Mouse (Mus musculus): ENCODE measurements around the gene Fat3.

Gene Fat3

DNA sequence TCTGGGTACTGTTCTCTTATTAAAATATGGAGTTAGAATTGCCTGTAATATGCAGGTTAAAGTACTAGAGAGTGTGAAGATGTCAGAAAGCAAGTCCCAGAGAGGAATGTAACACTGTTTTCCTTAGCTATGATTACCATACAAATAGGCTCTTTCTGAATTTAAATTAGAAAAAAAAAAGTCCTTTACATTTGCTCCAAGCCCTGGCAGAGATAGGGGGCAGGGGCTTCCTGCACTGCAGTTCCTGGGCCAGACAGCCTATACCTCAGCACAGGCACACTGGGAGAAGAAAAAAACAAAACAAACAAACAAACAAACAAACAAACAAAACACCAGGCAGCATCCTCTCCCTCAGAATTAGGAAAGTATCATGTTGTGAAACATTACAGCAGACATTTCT, 274.5 kb downstream of the Fat3 start:
- no peak for DNase-seq

DNA sequence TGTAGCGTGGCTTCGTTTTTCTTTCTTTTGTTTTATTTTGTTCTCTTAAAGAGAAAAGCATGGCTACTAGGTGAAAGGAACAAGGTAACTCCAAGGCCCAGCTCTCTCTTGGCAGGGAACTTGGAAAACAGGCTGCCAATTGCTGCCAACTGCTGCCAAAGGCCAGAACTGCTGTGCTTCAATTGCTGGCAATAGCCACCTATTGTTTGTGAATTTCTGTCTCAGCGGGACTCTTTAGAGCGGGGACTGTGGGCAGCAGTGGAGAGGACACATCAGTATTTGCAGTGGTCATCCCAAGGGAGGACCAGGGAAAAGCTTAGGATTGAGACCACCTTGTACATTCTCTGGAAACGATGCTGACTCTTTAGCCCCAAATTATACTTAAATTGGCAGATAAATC, 279.2 kb downstream of the Fat3 start:
- no peak for DNase-seq

DNA sequence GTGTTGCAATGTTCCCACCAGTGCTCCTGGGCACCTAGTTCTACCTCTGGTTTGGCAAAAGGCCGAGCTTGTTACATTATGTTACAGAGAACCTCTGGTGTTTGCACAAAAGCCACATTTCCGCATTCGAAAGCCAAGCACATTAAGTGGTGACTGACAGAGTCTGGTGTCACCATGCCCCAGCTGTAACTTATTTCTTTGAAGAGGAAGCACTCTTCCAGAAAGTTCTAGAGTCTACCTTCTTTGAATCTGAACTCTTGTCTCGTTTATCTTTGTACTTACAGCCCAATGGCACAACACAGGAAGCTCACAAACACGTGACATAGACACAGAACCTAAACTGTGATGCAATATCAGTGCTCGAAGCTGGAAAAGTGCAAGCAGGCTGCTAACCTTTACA, 284.9 kb downstream of the Fat3 start:
- DNase-seq, result peak in 1 of 2 experiments; percentile 4

DNA sequence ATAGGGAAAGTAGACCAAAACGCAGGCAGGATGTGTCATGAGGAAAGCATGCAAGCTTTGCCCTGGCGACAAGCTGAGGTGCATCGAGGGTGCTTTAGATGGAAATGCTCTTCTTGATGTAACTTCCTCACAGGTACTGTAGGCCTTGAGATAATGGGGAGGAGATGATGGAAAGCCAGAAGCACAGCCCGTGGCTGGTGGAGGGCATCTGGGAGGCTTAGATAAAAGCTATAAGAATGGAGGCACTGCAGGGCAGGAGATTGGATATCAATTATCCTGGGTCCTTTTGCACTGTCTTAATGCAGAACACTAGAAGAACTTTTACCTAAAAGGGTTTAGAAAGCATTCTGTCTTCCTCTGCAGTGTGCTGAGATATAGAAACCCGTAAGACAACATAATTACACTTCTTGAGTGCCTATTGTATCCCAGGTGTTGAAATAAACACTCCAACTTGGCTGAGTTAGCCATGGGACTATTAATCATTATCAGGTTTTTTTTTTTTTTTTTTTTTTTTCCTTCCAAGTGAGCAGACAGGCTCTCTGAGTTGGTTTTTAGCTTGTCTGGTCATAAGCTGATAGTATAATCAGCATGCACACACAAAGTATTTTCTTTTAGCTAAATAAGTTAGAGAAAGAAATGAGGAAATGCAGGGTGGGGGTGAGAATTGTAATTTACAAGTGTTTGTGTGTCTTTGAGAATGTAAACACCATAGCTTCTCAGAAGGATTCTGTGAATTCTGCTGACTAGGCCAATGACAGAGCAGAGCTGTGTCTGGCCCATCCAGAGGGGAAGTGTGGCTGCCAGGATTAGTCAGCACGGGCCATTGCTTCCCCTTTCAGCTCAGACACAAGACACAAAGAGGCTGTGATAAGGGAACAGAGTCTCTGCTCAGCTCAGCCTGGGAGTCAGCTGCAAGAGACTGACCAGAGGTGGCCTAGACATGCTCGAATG, 286.1 kb downstream of the Fat3 start:
- peak in 1 of 2 experiments; percentile 3 for DNase-seq

DNA sequence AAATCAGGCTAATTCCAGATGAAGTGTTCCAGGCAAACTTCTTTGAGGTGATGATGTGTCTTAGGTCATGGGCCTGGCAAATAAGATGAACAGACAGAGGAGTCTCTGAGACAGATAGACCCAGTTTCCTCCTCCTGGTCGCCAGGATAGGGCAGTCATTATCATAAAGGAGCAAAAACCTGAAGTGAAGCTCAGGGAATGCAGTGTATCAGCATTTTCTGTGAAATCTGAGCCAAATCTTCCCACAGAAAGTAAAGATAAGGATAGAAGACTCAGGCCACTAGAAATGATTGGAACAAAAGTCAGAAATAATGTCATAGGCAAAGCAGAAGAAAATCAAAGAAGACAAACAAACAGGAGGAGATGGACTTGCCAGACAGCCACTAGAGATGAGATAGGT, 287.8 kb downstream of the Fat3 start:
- DNase-seq, result no peak

DNA sequence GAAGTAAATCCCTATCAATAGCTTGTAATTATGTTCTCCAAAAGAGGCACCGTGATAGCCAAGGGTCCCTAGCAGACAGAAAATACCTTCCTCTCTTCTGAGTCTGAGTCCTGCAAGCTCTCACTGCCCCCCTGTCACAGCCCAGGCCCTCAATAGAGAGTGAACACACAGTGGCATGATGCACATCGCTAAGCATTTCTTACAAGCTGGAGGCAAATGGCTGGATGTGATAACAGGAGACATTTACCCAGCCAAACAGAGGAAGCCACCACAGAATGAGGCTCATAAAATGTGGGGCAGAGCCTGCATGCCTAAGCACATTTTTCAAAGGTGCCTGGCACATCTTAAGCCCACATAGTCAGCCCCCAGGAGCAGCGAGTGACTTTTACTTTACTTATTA, 288.5 kb downstream of the Fat3 start:
- no peak for DNase-seq

DNA sequence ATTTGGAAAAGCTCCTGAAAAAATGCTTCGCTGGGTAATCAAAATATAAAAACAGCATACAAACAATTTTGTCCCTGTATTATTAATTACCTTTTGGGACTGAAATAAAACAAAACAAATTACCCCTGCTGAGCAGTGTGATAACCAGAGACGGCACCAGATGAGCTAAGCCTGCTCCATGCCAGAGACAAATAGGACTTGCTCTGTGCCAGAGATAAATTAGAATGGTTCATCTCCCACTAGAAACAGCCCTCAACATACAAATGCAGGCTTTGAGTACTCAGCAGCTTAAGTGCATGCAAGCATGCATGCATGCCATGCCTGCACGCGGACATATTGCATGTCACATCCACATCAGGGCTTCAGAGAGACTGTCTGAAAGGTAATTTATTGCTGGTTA, 288.9 kb downstream of the Fat3 start:
- no peak for DNase-seq

DNA sequence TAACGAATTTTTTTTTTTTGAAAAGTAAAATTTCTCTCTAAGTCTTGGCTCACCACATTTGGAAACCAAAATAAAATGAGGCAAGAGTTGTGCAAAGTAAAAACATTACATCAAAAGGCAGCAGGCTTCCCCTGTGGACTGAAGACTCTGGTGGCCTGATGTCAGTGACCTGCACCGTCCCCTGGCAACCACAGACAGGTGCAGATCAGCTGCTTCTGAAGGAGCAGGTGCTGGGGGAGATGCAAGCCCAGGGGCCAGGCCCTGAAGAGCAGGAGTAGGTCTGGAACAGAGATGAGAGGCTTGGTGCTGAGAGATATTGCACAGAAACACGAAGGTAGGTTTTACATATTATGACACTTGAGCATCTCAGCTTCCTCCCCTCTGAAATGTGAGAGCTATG, 289.6 kb downstream of the Fat3 start:
- no peak for DNase-seq

DNA sequence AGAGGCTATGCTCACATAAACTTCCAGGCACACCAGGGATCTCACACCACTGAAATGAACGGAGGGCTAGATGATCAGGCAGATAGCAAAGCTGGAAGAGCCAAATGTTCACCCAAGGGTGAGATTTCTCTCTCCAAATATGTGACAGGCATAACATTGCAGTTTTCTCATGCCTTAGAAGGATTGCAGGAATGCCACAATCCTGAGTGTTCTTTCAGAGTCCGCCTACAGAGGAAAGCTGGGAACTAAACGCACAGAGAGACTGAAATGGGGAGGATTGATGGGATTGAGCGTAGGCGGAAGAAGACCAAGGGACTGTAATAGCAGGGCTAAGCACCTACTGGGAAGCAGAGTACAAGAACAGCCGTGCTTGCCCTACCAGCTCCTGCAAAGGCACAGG, 298.8 kb downstream of the Fat3 start:
- DNase-seq, result no peak

DNA sequence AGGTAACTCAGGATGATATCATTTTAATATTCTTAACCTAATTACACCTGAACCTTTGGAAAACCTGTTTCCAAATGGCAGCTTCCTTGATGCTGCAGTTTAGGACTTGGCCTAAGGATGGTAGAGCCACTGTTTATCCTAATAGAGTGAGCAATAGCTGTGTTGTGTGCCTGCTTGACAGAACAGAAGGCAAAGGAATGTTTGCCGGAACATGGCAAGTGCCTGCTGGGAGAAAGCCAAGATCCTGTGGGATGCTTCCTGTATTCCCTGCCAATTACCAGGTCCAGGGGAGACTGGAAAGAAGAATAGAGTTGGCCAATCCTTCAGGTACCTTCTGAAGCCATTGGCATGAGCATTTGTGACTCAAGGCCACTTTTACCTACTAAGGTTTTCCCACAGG, 300.1 kb downstream of the Fat3 start:
- no peak for DNase-seq

DNA sequence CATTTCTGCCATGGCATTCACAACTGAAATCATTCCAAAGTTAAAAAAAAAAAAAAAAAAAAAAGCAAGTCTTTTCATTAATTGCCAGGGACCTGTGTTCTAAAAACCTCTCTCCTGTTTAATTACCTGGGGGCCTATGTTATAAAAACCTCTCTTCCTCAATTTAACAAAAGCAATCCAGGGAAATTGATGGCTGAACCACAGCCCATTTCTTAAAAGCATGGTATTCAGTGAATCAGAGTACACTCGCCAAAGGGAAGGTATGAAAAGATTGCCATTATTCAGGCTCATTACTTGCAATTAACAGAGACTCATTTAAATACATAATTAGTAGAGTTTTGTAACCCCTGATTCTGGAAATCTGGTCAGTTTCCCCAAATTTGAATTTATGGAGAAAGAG, 314.6 kb downstream of the Fat3 start:
- DNase-seq, result no peak

DNA sequence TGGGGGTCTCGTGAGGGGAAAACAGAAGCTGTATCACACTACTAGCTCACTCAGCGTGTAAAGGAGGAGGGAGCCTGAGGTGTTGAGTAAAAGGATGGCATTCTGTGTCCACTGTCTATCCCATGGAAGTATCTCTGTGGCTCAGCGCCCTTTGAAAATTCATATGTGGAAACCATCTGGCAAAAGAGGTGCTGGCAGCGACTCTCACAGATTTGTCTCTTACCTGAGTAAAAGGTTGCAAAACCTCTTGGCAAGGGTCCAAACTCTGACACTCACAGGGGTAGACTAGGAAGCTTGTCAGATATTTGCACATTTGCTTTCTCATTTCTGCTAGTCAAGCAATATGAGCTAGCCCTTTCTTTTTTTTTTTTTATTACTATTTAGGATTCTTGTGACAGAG, 331.8 kb downstream of the Fat3 start:
- DNase-seq, result no peak

DNA sequence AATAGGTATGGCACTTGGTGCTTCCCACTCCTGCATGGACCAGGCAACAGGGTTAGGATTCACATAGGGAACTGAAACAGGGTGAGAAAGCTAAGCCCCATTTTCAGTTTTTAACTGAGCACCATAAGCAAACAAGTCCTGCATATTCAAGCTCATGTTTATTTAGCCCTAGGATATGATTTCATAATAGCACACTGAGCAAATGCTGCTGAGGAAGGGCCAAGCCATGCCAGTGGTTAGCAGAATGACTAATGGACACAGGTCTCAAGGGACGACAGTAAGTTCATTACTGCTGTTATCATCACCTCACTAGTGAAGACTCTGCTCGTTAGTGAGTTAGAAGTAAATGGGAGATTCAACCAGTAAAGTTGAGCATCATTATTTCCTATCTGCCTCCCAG, 333.0 kb downstream of the Fat3 start:
- no peak for DNase-seq

DNA sequence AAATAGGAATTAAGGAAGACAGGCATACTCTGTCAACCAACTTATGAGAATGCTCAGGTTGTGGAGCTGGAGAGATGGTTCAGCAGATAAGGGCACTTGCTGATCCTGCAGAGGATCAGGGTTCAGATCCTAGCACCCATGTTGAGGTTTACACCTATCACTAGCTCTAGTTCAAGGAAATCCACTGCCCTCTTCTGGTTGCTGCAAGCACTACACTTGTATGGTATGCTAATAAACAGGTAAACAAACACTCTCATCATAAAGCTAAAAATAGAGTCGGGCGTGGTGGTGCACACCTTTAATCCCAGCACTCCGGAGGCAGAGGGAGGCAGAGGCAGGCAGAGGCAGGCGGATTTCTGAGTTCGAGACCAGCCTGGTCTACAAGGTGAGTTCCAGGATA, 341.7 kb downstream of the Fat3 start:
- DNase-seq, result no peak

DNA sequence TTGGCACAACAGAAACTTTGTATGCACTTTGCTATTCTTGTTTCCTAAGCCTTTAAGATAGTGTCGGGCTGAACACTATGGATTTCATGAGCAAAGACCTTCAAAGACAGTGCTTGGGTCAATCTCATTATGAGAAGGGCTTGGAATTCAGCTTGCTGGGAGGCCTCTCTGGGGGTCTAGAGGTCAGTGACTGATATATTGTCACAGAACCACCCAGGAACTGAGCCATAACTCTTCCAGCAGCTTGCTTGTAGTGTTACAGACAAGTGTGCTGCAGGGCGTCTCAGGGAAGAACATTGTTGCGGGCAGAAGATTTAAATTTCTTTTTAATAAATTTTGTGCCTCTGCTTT, 347.5 kb downstream of the Fat3 start:
- DNase-seq, result no peak

DNA sequence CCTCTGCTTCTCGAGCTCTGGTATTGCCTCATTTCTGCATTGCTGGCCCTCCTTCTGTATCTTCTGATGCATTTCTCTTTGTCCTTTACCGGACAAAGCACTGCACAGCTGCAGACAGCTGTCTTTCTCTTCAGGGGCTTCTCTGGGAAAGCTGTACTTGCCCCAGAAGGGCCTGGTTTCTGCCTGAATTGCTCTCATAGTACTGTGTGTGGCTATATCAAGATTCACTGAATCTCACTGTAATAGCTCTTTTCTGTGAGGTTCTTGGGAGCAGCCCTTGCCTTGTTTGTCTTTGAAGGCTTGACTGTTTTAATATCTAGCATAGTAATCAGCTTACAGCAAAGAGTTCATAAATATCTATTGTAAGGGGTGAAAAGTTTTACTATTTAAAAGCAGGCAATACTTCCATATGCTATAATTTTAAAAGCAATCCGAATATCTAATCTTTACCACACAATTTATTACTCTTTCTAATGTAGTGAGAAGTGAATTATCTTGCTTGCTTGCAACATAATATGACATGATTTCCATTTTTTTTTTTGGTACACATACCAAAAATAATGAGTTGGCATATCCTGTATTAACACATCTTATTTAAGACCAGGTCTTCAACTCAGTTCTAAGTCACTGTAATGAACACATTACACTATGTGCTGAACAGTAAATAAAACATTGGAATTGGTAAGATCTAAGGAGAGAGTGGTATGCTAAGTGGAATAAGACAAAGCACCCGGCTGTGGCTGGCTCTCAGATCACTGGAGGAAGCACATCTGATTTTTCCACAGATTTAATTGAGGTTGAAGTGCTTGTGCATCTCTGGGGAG, 348.1 kb downstream of the Fat3 start:
- no peak for DNase-seq

DNA sequence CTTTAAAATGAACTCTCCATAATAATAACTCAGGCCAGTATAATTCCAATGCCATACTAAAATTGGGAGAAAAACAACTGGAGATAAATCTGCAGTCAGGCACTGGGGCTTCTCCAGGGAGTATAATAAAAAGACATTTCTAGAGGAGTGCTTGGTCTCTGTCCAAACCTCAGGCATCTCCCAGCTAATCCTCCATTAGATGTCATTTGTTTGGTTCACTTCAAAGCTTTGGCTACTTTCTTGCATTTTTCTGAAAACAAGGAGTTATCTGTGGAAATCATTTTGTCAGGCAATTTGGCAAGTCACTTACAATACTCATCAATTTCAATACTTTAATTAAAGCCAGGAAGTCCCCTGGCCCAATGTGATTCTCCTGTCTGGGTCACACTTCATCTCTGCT, 351.0 kb downstream of the Fat3 start:
- DNase-seq, result no peak

DNA sequence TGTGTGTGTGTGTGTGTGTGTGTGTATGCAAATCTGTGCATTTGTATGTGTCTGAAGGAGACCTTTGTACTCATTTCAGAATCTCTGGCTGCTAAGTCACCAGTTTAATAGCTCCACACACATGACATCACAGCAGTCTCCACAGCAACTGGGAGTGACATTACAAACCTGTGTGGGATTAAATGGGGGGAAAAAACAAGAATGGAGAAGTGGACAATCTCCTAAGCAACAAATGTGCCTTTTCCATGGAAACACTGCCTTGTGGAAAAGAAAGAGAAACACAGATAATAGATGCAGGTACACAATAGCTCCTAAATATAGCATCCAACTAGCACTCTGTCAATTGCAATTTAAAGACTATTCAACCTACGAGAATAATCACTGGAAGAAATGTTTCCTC, 353.4 kb downstream of the Fat3 start:
- no peak for DNase-seq

DNA sequence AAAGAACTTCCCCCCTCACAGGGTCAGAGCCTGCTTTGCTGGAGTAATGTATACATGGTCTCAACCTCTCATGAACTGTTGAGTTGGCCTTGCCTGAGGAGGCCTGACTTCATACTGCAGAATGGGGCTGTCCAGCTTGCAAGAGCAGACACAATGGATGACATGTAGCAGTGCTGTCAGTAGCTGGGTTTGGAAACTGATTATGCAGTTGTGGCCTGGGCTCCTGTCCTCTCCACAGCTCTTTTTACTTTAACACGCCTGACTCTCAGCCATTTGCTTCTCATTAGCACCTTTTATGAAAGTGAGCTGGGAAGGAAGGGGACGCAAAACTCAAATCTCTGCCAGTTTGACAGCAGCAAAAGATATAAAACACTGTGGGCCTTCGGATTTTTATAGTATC, 356.4 kb downstream of the Fat3 start:
- no peak for DNase-seq

DNA sequence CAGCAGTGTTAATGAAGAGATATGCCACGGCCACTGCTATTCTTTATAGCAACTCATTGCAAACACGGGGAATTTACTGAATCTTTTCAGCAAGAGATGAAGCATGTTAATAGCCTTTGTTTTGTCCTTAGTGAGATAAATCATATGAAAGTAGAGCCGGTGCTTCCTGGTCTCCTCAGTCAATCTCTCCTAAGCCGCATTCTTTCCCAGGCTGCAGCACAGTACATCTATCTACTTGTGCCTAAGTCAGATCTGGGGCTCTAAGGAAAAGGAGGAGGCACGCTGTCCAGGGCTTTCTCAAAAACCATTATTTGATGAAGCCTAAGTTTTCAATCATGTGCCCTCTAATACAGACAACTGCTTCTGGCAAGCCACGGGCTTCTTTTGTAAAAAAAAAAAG, 361.8 kb downstream of the Fat3 start:
- no peak for DNase-seq

DNA sequence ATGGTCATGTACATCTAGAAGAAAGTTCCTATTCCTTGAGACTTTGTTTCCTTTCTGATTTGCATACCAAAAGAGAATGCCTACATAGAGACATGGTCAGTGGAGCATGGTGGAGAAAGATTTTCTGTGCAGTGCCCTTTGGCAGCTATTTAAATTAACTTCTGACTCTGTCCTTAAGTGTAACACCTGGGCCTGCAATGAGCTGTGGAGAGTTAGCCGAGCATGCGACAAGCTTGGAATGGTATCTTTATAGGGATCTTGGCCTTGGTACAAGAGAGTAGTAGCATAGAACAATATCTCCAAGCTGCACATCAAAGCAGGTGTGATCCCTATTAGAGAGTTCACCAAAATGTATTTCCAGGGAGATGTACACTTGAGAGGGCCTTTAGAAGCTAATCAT, 368.0 kb downstream of the Fat3 start:
- no peak for DNase-seq

DNA sequence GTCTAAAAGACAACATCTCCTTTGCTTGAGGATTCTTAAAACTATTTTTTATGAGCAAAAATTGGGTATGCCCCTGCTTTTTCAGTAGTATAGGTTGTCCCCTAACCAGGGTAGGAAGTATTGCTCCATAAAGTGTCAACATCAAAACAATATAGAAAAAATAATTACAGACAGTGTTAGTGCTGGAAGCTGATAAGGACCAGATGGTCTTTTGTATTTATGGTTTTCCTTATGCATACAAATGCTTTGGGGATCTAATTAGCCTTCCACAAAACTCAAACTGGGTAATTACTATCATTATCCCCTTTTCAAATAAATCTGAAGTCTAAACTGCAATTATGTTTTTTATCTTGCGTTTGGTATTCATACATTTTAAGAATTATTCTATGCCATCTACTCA, 368.5 kb downstream of the Fat3 start:
- no peak for DNase-seq

DNA sequence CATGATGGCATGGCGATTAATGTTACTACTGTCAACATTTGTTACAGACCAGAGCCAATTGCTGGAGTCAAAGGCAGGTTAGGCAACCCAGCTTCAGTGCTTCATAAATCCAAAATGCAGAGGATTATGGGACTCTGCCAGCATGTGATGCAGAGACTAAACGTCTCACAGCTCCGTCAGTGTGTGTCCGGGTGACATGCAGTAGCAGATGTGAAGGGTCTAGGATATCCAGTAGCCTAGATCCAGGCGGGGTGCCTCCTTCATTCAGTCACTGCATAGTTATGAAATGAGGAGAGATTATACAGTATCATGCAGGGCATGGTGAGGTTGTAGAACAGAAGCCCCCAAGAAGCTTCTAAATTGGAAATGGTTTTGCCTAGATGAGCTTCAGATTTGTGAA, 379.3 kb downstream of the Fat3 start:
- DNase-seq, result no peak

DNA sequence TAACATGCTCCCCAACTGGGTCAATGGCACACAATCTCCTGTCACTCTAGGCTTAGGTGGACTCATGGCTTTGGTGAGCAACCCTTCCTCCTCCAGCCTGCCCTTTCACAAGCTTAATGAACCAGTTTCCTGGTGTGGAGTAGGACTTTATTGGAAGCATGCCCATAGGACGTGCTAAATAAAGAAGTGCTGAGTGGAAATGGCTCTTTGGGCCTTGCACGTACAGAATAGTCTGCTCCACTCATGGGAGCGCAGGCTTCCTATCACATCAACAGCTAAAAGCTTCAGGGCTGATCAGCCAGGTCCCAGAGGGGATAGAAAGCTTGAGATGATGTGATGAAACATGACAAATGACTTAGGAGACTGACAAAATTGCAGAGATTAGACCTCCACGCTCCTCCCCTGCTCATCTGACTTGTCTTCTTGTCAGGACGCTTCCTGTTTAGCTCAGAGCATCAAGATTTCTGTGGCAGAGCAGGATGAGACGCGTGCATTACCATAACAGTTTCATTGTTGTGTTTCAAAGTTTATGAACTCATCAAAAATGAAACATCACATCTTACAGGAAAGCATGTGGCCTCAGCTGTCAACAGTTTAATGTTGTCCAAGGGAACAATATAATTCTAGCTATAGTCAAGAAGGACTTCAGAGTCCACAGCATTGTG, 386.1 kb downstream of the Fat3 start:
- DNase-seq, result no peak
